Mouse (Mus musculus): ENCODE data around the gene Adcy5. TPM values are rescaled to one million over a fixed set of nuclear protein-coding genes. Genes with fewer than 3 reads are reported as not detected.

Adcy5 gene
- polyA plus RNA-seq (2014; fragmentation: Illumina TruSeq; extraction: RNeasy Lipid Tissue Mini Kit (QIAGEN cat#74804); ENCODE audit: low read depth, low replicate concordance): 0.53 TPM

GRCm38 (mm10) chr16:35154641-35155390 is at the start of gene Adcy5:
Gene Adcy5, plus strand, starts transcription at chr16:35154877.

Other genes with a start within 250 kb of the Adcy5 start
- gene Hacd2, start 132.4 kb upstream of the Adcy5 start, polyA plus RNA-seq (2014; fragmentation: Illumina TruSeq; extraction: RNeasy Lipid Tissue Mini Kit (QIAGEN cat#74804); ENCODE audit: low read depth, low replicate concordance): 242 TPM
- gene Sec22a, start 209.0 kb downstream of the Adcy5 start, polyA plus RNA-seq (2014; fragmentation: Illumina TruSeq; extraction: RNeasy Lipid Tissue Mini Kit (QIAGEN cat#74804); ENCODE audit: low read depth, low replicate concordance): 63.7 TPM